Mouse (Mus musculus) skeletal muscle tissue, postnatal 0 days (tissue): ENCODE results near the gene D930048N14Rik. TPM values are rescaled to one million over a fixed set of nuclear protein-coding genes. Genes with fewer than 3 reads are reported as not detected.

Source experiments
- polyA plus RNA-seq: library from polyadenylated mRNA; unstranded; fragments of >200 nt; fragmentation: Nextera tagmentation; extraction: Ambion mirVana; gene quantifications from 2 replicates; pipeline ENCODE4 v1.2.1, GENCODE M21; 2015

The D930048N14Rik gene
- 1.5 and 1.7 TPM in 2 replicates for polyA plus RNA-seq

DNA sequence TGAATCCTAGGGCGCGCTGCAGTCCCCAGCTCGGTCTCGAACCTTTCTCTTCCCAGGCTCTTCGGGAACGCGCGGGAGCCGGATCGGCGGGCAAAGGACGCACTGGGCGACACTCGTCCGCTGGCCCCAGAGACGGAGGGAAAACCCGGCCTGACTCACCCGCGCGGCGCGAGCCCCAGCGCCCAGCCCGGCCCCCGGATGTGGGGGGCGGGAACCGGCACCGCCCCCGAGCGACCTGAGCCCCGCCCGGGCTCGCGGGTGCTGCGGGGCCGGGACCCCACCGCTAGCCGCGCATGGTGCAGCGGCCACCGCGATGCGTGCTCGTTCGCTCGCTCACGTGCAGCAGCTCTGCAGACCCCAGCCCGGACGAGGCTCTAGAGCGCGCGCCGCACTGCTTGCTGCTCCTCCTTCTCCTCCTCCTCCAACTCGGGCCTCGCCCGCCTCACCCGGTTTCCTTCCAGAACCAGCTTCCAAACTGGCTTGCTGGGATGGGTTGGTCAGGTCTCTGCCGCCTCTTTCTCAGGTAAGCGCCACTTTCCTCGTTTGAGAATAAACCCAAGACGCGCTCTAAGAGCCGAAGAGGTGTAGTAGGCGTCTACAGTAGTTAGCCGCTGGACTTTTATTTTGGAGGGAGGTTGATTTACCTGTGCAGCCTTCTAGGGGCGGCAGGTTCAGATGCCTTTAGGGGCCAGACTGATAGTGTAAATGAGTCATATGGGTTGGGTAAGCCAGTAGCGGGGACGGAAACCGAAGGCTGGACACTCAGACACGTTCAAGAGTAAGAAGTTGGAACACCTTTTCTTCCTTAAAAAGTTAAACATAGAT, at the start of gene D930048N14Rik, which contains the start of gene N4bp3:
Gene D930048N14Rik (plus strand): TSS at position 264 of the 825 bp plus-strand sequence.
Gene N4bp3 (minus strand): TSS at position 152 of the 825 bp plus-strand sequence.

DNA sequence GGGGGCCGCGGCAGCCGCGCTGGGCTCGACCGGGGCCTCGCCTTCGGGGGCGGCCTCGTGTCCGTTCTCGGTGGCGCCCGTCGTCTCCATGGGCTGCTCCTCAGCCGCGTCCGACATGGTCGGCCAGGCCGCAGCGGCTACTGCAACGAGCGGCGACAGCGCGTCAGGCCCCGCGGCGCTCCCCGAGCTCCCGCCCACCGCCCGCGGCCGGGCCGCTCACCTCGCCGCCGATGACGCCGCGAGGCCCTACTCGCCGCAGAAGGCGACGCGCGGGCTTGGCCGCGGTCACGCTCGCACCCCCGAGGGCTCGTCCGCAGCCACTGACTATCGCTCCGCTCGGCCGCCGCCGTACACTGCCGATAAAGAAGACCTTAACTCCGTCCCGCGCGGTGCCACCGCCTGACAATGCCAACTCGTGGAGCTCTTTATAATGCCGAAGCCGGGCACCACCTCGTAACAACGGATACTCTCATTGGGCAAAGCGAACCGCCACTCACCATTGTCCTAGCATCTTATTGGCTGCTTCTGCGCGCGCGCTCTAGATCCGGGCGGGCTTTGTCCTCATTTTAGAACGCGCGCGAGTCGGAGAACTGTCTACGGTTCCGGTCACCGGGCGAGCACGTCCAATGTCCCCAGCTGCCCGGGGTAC, 44.2 kb upstream of the D930048N14Rik start, which contains the start of gene Hnrnpab:
Gene Hnrnpab (minus strand): TSS at position 401 of the 649 bp plus-strand sequence.

DNA sequence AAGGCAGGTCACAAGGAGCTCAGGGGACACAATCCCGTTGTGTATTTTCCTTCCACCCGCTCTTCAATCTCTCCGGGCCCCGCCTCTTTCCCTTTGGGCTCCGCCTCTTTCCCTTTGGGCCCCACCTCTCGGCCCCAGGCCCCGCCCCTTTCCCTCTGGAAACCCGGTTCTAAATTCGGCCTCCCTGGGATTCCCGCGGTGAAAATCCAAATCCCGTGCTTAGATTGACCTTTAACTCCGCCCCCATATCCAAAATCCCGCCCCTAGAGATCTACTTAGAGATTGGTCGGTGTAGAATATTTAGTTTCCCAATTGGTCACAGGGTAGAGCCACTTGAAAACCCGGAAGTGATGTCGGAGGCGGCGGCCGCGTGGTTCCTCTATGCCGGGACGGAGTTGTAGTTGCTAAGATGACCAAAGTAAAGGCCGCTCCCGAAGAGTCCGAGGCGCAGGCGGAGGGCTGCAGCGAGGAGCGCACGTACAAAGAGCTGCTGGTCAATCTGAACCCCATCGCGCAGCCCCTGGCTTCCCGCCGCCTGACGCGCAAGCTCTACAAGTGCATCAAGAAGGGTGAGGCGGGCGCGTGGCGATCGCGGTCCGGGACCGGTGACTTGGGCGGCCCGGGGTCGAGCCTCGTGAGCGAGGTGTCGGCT, 31.2 kb upstream of the D930048N14Rik start, which contains the start of gene Nhp2:
Gene Nhp2 (plus strand): TSS at position 327 of the 652 bp plus-strand sequence.

DNA sequence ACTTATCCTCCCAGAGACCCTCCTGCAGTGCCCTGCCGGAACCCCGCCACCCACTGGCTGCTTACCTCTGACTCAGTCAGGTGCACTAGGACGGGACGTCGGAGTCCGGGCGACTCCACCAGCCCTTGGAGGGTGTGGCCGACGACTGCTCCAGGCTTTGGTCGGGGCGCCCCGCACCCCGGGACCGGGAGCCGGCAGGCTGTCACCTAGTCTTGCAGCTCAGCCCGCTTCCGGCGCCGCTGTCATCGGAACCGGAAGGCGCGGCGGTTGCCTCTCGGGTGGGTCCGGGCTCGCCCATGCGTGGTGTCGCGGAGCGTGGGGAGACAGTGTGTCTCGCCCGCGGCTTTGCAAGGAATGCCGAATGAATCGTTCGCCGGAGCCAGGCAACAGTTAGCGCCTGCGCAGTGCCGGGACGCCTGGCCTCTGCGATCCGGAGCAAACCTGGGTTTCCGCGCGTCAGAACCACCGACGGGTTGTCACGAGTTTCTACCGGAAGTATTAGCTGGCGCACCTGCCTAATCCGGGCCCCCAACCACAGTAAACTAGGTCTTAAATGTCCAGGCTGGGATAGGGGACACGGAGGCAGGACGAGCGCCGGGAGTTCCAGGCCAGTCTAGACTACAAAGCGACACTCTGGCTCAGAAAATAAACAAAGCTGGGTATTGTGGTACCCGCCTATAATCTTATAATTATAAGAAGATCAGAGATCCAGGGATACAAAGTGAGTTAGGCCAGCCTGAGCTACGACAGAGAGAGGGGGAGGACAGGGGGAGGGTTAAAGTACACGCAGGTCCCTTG, 15.0 kb upstream of the D930048N14Rik start, which contains the start of gene Rmnd5b:
Gene Rmnd5b (minus strand): TSS at position 372 of the 798 bp plus-strand sequence.

DNA sequence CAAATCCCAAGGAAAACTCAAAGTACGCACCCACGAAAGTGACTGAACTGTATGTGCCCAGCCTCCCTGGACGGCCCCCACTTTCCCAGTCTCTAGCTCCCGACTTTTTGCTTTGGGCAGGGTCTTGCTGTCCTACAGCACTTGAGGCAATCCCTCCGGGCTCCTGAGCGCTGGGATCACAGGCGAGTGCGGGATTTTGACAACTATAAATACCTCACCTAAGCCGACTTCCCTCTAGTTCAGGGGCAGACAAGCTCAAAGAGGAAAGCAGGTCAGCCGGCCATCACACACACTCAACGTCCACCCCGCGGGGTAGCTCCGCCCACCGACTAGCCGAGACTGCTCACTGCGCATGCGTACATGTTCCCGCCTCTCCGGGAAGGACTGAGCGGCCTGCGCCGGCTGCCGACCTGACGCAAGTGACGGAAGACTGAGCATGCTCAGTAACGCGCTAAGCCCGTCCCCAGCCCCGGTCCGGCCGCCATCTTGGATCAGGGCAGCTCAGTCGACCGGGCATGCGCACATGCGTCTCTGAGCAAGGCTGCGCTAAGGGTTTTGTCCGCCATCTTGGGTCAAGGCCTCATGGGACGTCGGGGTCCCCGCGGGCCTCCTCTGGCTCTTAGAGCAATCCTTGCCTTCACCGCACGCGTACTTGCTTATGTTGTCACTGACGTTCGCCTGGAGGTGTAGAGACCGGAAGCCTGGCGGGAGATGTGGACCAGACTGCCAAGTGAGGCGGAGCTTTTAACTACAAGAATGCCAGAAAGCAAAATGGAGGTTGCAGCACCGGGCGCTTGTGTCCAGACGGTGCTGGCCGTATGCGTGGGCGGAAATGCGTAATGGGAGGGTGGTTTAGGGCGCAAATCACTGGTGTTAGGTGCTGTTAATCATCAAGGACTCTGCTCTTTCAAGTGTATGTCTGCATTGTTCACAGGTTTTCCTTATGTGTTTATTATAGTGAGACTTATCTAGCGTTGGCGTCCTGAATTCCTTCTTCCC, 37.9 kb downstream of the D930048N14Rik start, which contains the start of gene 0610009B22Rik:
Gene 0610009B22Rik (minus strand): TSS at position 545 of the 999 bp plus-strand sequence.

Other genes starting within 250 kb of the D930048N14Rik start
- gene Phykpl, start 66.2 kb upstream of the D930048N14Rik start, polyA plus RNA-seq = 27.1 and 27.2 TPM in 2 replicates
- gene Hnrnpab, start 44.1 kb upstream of the D930048N14Rik start, polyA plus RNA-seq = 114 and 145 TPM in 2 replicates
- gene Nhp2, start 31.2 kb upstream of the D930048N14Rik start, polyA plus RNA-seq = 61.8 and 66.3 TPM in 2 replicates
- 29.7 and 31.3 TPM in 2 replicates for gene Rmnd5b, start 15.1 kb upstream of the D930048N14Rik start, polyA plus RNA-seq
- 30.6 and 30.9 TPM in 2 replicates for gene N4bp3, start 112 bp upstream of the D930048N14Rik start, polyA plus RNA-seq
- 91.6 and 93.3 TPM in 2 replicates for gene 0610009B22Rik, start 37.9 kb downstream of the D930048N14Rik start, polyA plus RNA-seq
- gene Sec24a, start 112.7 kb downstream of the D930048N14Rik start, polyA plus RNA-seq = 9.2 and 9.6 TPM in 2 replicates
- gene Sar1b, start 112.7 kb downstream of the D930048N14Rik start, polyA plus RNA-seq = 164 and 193 TPM in 2 replicates
- 0.37 and 0.69 TPM in 2 replicates for gene Jade2, start 206.7 kb downstream of the D930048N14Rik start, polyA plus RNA-seq